Mouse (Mus musculus) central nervous system, embryonic 14 days (tissue): ENCODE data around the gene Gadd45gip1. TPM values are rescaled to one million over a fixed set of nuclear protein-coding genes. Genes with fewer than 3 reads are reported as not detected.

Experiments
- polyA plus RNA-seq: library from polyadenylated mRNA; depleted of rRNA; stranded (reverse); fragments of >200 nt; gene quantifications from 2 replicates; pipeline ENCODE4 v1.2.3, GENCODE M21; 2012; rRNA removed

Gene Gadd45gip1
- polyA plus RNA-seq = 37.6 and 41.9 TPM in 2 replicates

GRCm38 (mm10) chr8:84831490-84831889, at the start of gene Gadd45gip1:
Gadd45gip1 (plus strand) TSS chr8:84831522.

GRCm38 (mm10) chr8:84799999-84800831, 31.1 kb upstream of the Gadd45gip1 start, which contains the start of gene Nfix:
Nfix (minus strand) TSS chr8:84800344.

GRCm38 (mm10) chr8:84822723-84823122, 8.6 kb upstream of the Gadd45gip1 start, which contains the start of gene Dand5:
Dand5 (minus strand) TSS chr8:84822823.

GRCm38 (mm10) chr8:84840248-84840999, 9.1 kb downstream of the Gadd45gip1 start, which contains the start of gene Rad23a:
Rad23a (minus strand) TSS chr8:84840665.

GRCm38 (mm10) chr8:84846722-84847572, 15.6 kb downstream of the Gadd45gip1 start, which contains the start of gene Calr:
Calr (minus strand) TSS chr8:84846934.

GRCm38 (mm10) chr8:84856864-84857441, 25.6 kb downstream of the Gadd45gip1 start, which contains the start of gene Farsa:
Farsa (plus strand) TSS chr8:84856989.

GRCm38 (mm10) chr8:84871376-84872308, 40.3 kb downstream of the Gadd45gip1 start, which contains the start of gene Syce2:
Syce2 (plus strand) TSS chr8:84872111.

Other genes starting within 250 kb of the Gadd45gip1 start
- 11.9 and 13.2 TPM in 2 replicates for gene Ier2, start 168.7 kb upstream of the Gadd45gip1 start, polyA plus RNA-seq
- 125 and 128 TPM in 2 replicates for gene Trmt1, start 145.2 kb upstream of the Gadd45gip1 start, polyA plus RNA-seq
- gene Nacc1, start 143.7 kb upstream of the Gadd45gip1 start, polyA plus RNA-seq = 69.1 and 73.5 TPM in 2 replicates
- 4.1 and 5.3 TPM in 2 replicates for gene Lyl1, start 130.1 kb upstream of the Gadd45gip1 start, polyA plus RNA-seq
- gene G430095P16Rik, start 108.5 kb upstream of the Gadd45gip1 start, polyA plus RNA-seq = 1.8 TPM in 2 replicates
- gene Nfix, start 31.2 kb upstream of the Gadd45gip1 start, polyA plus RNA-seq = 53.5 and 59.2 TPM in 2 replicates
- gene Dand5, start 8.7 kb upstream of the Gadd45gip1 start, polyA plus RNA-seq = 8.7 and 9.3 TPM in 2 replicates
- 66.8 and 71.5 TPM in 2 replicates for gene Rad23a, start 9.1 kb downstream of the Gadd45gip1 start, polyA plus RNA-seq
- 455 and 581 TPM in 2 replicates for gene Calr, start 15.4 kb downstream of the Gadd45gip1 start, polyA plus RNA-seq
- gene Farsa, start 25.5 kb downstream of the Gadd45gip1 start, polyA plus RNA-seq = 123 and 124 TPM in 2 replicates
- gene Syce2, start 40.6 kb downstream of the Gadd45gip1 start, polyA plus RNA-seq = 26.9 and 31.5 TPM in 2 replicates
- gene Gcdh, start 62.4 kb downstream of the Gadd45gip1 start, polyA plus RNA-seq = 57.8 and 58.3 TPM in 2 replicates
- gene Klf1, start 70.4 kb downstream of the Gadd45gip1 start, polyA plus RNA-seq = 0.66 and 0.96 TPM in 2 replicates
- 6.6 and 7.6 TPM in 2 replicates for gene Dnase2a, start 77.0 kb downstream of the Gadd45gip1 start, polyA plus RNA-seq
- 104 and 112 TPM in 2 replicates for gene Mast1, start 105.8 kb downstream of the Gadd45gip1 start, polyA plus RNA-seq
- 6.7 TPM in 2 replicates for gene Rtbdn, start 115.5 kb downstream of the Gadd45gip1 start, polyA plus RNA-seq
- 0.32 TPM in 1 of 2 replicates, not detected in the other for gene Gm49661, start 137.9 kb downstream of the Gadd45gip1 start, polyA plus RNA-seq
- 811 and 935 TPM in 2 replicates for gene Prdx2, start 138.1 kb downstream of the Gadd45gip1 start, polyA plus RNA-seq
- 58.0 and 61.0 TPM in 2 replicates for gene Rnaseh2a, start 138.2 kb downstream of the Gadd45gip1 start, polyA plus RNA-seq
- gene Junb, start 147.2 kb downstream of the Gadd45gip1 start, polyA plus RNA-seq = 7.7 and 9.6 TPM in 2 replicates
- 27.3 and 30.0 TPM in 2 replicates for gene Hook2, start 159.1 kb downstream of the Gadd45gip1 start, polyA plus RNA-seq
- gene Best2, start 183.0 kb downstream of the Gadd45gip1 start, polyA plus RNA-seq = 0.06 TPM in 2 replicates
- 218 and 232 TPM in 2 replicates for gene Asna1, start 193.8 kb downstream of the Gadd45gip1 start, polyA plus RNA-seq
- gene Trir, start 195.3 kb downstream of the Gadd45gip1 start, polyA plus RNA-seq = 208 and 219 TPM in 2 replicates
- 104 and 108 TPM in 2 replicates for gene Tnpo2, start 205.4 kb downstream of the Gadd45gip1 start, polyA plus RNA-seq
- 84.0 and 96.1 TPM in 2 replicates for gene Fbxw9, start 228.5 kb downstream of the Gadd45gip1 start, polyA plus RNA-seq
- gene Gm5741, start 236.5 kb downstream of the Gadd45gip1 start, polyA plus RNA-seq = 0.70 and 0.73 TPM in 2 replicates
- gene Dhps, start 240.2 kb downstream of the Gadd45gip1 start, polyA plus RNA-seq = 71.7 and 73.4 TPM in 2 replicates
- 105 and 110 TPM in 2 replicates for gene Wdr83os, start 249.2 kb downstream of the Gadd45gip1 start, polyA plus RNA-seq
- gene Wdr83, start 249.8 kb downstream of the Gadd45gip1 start, polyA plus RNA-seq = 84.9 and 89.1 TPM in 2 replicates